Mouse (Mus musculus) heart, embryonic 15.5 days (tissue): ENCODE measurements at regions not wholly inside any gene's neighbourhood (a gene's known extent, or its start where the extent isn't known, plus 50 kb on each side); places are given as distances from the start of the nearest gene placed in this dataset.

Experiments used
- ATAC-seq: fragments of 200-750 bp; cut with Nextera tagmentation; replicated peaks from 2 replicates; pipeline ENCODE4 v1.8.0; 2017; ENCODE audit warnings: low read depth, moderate TSS enrichment; ENCODE audit not compliant: insufficient number of reproducible peaks, insufficient read depth, low FRiP score
- H3K27ac ChIP-seq: fragments of 300-500 bp; sonication (generic); 2 replicates; pipeline ENCODE4 v1.5.1; 2015; ENCODE audit warnings: mild to moderate bottlenecking, inconsistent platforms
- H3K27me3 ChIP-seq: fragments of 300-500 bp; sonication (generic); 2 replicates; pipeline ENCODE4 v1.6.1; 2015; ENCODE audit warnings: inconsistent platforms
- H3K36me3 ChIP-seq: fragments of 300-500 bp; sonication (generic); 2 replicates; pipeline ENCODE4 v1.6.1; 2015; ENCODE audit warnings: mild to moderate bottlenecking, inconsistent platforms
- H3K4me1 ChIP-seq: fragments of 300-500 bp; sonication (generic); replicated peaks from 2 replicates; pipeline ENCODE4 v1.6.1; 2015; ENCODE audit warnings: inconsistent platforms
- H3K4me2 ChIP-seq: fragments of 300-500 bp; sonication (generic); 2 replicates; pipeline ENCODE4 v1.6.1; 2015; ENCODE audit warnings: inconsistent platforms, mild to moderate bottlenecking, moderate library complexity
- H3K4me3 ChIP-seq: fragments of 300-500 bp; sonication (generic); 2 replicates; pipeline ENCODE4 v1.5.1; 2015; ENCODE audit warnings: mild to moderate bottlenecking, inconsistent platforms
- H3K9ac ChIP-seq: fragments of 300-500 bp; sonication (generic); 2 replicates; pipeline ENCODE4 v1.6.1; 2015; ENCODE audit warnings: mild to moderate bottlenecking, inconsistent platforms
- H3K9me3 ChIP-seq: fragments of 300-500 bp; sonication (generic); replicated peaks from 2 replicates; pipeline ENCODE4 v1.6.1; 2016; ENCODE audit warnings: inconsistent platforms
- WGBS: fragments of 180-500 bp; shearing (Covaris S2); methylation state at CpG from one replicate; pipeline ENCODE4 v1.1.7; 2015; ENCODE audit warnings: mixed read lengths; 5-methylcytosine and 5-hydroxymethylcytosine counted together

DNA sequence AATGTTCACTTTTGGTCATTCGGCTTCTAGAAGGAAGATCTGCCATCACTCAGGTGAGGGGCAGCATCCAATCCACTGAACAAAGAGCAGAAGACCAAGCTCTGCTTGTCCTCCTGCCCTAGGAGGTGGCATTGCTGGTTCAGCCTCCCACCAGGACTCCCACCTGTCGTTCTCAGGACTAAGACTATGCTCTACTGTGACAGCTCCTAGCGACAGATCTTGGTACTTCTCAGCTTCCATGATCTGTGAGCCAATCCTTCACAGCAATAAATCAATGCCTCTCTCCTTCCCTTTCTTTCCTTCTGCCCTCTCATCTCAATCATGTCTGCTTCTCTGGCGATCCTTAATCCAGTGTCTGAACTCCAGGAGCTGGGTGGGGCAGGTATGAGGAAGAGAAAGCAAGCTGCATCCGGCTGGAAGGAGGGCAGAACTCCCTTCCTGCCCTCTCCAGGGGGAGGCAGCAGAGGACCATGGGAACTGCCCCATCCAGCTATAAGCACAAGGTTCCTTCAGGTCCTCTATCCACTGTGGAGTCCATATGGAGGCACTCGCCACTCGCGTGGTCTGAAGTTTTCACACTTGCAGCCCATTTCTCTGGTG lies 54.8 kb upstream of the Btrc start:
- no peak overlapping the region for H3K9ac ChIP-seq
- H3K4me3 ChIP-seq = no peak overlapping the region
- H3K4me1 ChIP-seq = peaks cover 26% of the 10 kb centered on the region
- ATAC-seq = no peak
- no peaks in the 10 kb centered on the region for H3K36me3 ChIP-seq
- no peaks in the 10 kb centered on the region for H3K9me3 ChIP-seq
- WGBS = 52% methylated on average over 8 of the region's 8 CpGs
- no peak overlapping the region for H3K27ac ChIP-seq
- H3K4me2 ChIP-seq = no peak overlapping the region
- peaks cover 40% of the 10 kb centered on the region for H3K27me3 ChIP-seq

DNA sequence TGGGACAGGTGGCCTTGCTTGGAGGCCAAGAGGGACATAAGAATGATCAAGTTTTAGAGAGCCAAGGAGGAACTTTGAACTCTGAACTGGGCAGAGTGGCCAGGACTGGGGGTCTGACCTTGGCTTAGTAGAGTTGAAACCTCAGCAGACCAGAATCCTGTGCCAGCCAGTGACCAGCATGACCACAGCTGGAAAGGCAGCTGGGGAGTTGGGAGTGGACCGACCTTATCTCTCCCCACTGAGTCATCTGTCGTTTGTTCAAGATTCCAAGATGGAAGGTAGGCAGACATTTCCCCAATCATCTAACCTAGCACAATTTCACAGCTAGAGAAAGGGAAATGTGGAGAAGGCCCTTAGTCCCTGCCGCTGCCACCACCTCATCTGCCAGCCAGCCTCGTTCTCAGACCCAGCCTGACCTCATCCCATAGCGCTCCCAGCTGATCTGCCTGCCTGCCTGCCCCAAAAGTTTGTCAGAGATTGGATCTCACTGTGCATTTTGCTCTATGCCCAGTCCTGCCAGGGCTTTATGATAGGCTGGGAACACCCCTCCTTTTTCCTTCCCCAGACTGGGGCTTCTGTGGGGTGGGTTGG lies 53.1 kb upstream of the Btrc start:
- Histone ChIP-seq H3K9me3 (no peaks in the 10 kb centered on the region), H3K27me3 (peaks cover 26% of the 10 kb centered on the region), H3K36me3 (no peaks in the 10 kb centered on the region), H3K27ac (no peak overlapping the region), H3K4me2 (peak overlapping the region; percentile 70), H3K9ac (peak overlapping the region; percentile 41), H3K4me3 (peak overlapping the region; percentile 41), H3K4me1 (peaks cover 26% of the 10 kb centered on the region)
- peak; percentile 20; the same call in 1 of the 2 replicates for ATAC-seq
- WGBS = 23% methylated on average over 5 of the region's 5 CpGs

DNA sequence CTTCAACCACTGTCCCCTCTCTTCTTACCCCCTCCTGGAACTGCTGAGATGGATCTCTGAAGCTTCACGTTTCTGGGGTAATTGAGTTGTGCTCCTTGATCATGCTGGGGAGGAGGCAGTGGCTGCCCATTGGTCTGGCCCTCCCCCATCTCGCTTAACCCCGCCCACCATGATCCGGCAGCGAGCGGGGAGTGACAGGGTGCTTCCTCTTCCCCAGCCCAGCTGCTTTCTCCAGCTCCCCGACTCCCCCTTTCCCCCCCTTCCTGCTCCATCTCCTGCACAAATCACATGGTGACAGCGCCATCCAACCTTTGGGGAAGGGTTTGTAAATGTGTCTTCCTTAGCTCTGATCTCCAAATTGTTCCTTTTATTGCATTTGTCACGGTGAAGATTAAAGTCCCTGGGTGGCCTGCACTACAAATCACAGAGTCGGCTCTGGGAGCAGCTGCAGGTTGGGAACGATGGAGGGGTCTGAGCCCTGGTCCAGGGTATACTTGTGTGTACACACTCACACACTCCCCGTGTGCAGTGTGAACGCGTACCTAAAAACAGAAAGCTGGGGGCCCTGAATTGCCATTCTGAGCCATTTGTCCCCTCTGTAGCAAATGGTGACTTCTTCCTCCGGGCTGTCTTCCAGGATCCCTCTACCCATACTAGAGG lies 52.5 kb upstream of the Btrc start:
- H3K4me3 ChIP-seq = peak overlapping the region; percentile 41
- no peaks in the 10 kb centered on the region for H3K9me3 ChIP-seq
- peaks cover 26% of the 10 kb centered on the region for H3K4me1 ChIP-seq
- no peaks in the 10 kb centered on the region for H3K36me3 ChIP-seq
- H3K27ac ChIP-seq = no peak overlapping the region
- WGBS = 14% methylated on average over 15 of the region's 15 CpGs
- peaks cover 19% of the 10 kb centered on the region for H3K27me3 ChIP-seq
- peak overlapping the region; percentile 41 for H3K9ac ChIP-seq
- H3K4me2 ChIP-seq = peak overlapping the region; percentile 70
- ATAC-seq = peak; percentile 63; the same call in 1 of the 2 replicates

DNA sequence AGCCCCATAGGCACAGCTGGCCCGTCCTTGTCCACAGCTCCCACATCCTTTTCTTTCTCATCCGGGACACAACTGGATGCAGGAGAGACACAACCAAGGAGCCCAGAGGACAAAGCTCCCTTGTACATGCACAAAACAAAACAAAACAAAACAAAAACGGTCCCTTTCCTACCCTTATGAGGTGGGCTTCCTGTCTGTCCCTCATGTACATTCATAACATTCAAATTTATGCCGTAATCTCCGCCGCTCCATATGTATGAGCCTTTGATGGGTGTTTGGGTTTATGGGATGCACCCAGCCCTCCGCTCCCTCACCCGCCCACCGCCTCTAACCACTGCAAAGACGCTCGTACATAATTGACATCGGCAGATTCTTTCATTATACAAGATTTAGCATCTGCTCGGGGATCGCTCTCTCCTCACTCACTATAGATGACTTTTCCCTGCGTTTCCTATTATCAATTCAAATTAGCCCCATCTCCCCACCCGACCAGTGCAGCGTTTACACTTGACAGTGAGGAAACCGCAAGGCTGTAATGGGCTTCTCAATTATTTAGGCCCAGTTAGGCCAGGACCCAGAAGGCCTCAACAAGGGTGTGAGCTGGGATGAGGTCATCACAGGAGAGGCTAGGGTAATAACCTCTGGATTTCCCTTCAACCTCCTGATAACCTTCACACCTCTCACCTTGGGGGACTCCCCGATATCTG lies 51.5 kb upstream of the Btrc start:
- Histone ChIP-seq H3K9me3 (no peaks in the 10 kb centered on the region), H3K4me2 (no peak overlapping the region), H3K27me3 (peaks cover 10% of the 10 kb centered on the region), H3K4me1 (peaks cover 25% of the 10 kb centered on the region), H3K4me3 (no peak overlapping the region), H3K36me3 (no peaks in the 10 kb centered on the region), H3K9ac (no peak overlapping the region), H3K27ac (no peak overlapping the region)
- no peak for ATAC-seq
- 77% methylated on average over 19 of the region's 19 CpGs for WGBS

DNA sequence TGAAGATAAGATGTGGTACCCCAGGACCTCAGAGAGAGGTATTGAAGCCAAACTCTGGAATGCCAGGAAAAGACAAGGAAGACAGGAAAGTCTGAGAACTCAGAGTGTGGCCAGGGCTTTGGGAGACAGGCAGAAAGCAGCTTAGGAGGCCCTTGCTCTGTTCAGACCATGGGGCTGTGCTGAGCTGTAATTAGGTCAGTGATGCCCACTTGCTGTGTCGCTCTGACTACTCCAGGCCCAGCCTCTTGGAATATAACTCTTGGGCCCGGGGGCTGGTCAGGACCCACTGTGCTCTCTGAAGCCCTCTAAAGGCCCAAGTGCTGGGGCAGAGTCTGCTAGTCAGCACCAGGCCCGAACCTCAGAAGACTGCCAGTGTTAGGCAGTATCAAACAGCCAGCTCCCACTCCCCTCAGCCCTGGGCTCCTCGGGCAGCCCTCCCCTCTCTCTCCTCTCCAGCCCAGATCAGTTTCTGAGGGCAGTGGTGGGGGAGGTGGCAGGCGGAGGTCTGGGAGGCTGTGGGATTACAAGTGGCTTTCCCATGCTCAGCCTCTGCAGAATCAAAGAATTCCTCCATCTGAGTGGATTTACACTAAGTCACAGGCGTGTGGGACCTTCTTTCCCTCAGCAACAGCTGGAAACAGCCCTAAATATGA lies 50.7 kb upstream of the Btrc start:
- H3K27me3 ChIP-seq = 0 out of 2 replicates have a peak, but pooled peaks cover 2% of the 10 kb centered on the region
- H3K4me1 ChIP-seq = peaks cover 17% of the 10 kb centered on the region
- no peak overlapping the region for H3K27ac ChIP-seq
- ATAC-seq = no peak
- H3K9me3 ChIP-seq = no peaks in the 10 kb centered on the region
- no peak overlapping the region for H3K4me3 ChIP-seq
- no peak overlapping the region for H3K9ac ChIP-seq
- 43% methylated on average over 6 of the region's 6 CpGs for WGBS
- no peak overlapping the region for H3K4me2 ChIP-seq
- H3K36me3 ChIP-seq = no peaks in the 10 kb centered on the region
